Mouse (Mus musculus): Measurements from ENCODE around the gene Pde10a. TPM values are rescaled to one million over a fixed set of nuclear protein-coding genes. Genes with fewer than 3 reads are reported as not detected.
A peak's percentile ranks its signal among the peaks of the same experiment; 100 is the strongest.

The Pde10a gene
- polyA plus RNA-seq, 1 experiment from 2014 or later, result 21.5 TPM

DNA sequence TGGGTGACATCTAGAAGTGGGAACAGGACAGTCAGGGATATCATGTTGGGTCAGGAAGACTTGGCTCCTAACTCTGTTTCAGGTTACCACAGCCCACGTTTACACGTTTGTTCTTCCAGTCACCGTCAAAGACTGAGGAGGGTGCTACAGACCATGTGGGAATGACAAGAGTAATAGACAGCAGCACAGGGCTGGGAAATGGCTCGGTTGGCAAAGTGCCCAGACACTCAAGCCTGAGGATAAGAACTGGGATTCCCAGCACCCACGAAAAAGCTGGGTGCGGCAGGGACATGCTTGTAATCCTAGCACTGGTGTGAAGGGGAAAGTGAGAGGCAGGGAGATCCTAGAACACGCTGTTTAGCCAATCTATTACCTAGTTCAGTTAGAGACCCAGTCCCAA, 322.4 kb downstream of the Pde10a start:
- Histone ChIP-seq H3K9ac (replicated peaks) (no peak overlapping the region), H3K4me2 (replicated peaks) (no peak overlapping the region), H3K4me3 (no peak overlapping the region), H3K9me3 (no peaks in the 10 kb centered on the region), H3K4me1 (peaks cover 18% of the 10 kb centered on the region), H3K27me3 (no peaks in the 10 kb centered on the region), H3K36me3 (no peaks in the 10 kb centered on the region), H3K27ac (replicated peaks) (no peak overlapping the region)
- WGBS, result 47% methylated on average over 7 of the region's 7 CpGs
- 0 out of 2 replicates have a peak, but pooled peaks have one; percentile 55 for ATAC-seq (replicated peaks)

GRCm38 (mm10) chr17:8851846-8852245, 326.7 kb downstream of the Pde10a start:
- Histone ChIP-seq H3K4me1 (peaks cover 10% of the 10 kb centered on the region), H3K9ac (replicated peaks) (no peak overlapping the region), H3K36me3 (no peaks in the 10 kb centered on the region), H3K27me3 (no peaks in the 10 kb centered on the region), H3K4me3 (no peak overlapping the region), H3K4me2 (replicated peaks) (no peak overlapping the region), H3K27ac (replicated peaks) (no peak overlapping the region), H3K9me3 (no peaks in the 10 kb centered on the region)
- no peak for ATAC-seq (replicated peaks)
- WGBS, result 83% methylated on average over 6 of the region's 6 CpGs

GRCm38 (mm10) chr17:8856430-8857371, 331.5 kb downstream of the Pde10a start:
- Histone ChIP-seq H3K4me2 (replicated peaks) (0 out of 2 replicates have a peak overlapping the region, but pooled peaks have one; percentile 19), H3K4me1 (peaks cover 22% of the 10 kb centered on the region), H3K36me3 (no peaks in the 10 kb centered on the region), H3K9me3 (no peaks in the 10 kb centered on the region), H3K9ac (replicated peaks) (no peak overlapping the region), H3K4me3 (no peak overlapping the region), H3K27ac (replicated peaks) (no peak overlapping the region), H3K27me3 (no peaks in the 10 kb centered on the region)
- WGBS, result 32% methylated on average over 22 of the region's 22 CpGs
- no peak for ATAC-seq (replicated peaks)

GRCm38 (mm10) chr17:8858636-8859421, 333.7 kb downstream of the Pde10a start:
- peaks cover 28% of the 10 kb centered on the region for H3K4me1 ChIP-seq
- H3K27me3 ChIP-seq, result no peaks in the 10 kb centered on the region
- H3K9me3 ChIP-seq, result no peaks in the 10 kb centered on the region
- no peak overlapping the region for H3K4me3 ChIP-seq
- H3K9ac ChIP-seq (replicated peaks), result peak overlapping the region; percentile 28
- 64% methylated on average over 23 of the region's 23 CpGs for WGBS
- 0 out of 2 replicates have a peak overlapping the region, but pooled peaks have one; percentile 3 for H3K4me2 ChIP-seq (replicated peaks)
- peak overlapping the region; percentile 29; the same call in 1 of the 2 replicates for H3K27ac ChIP-seq (replicated peaks)
- H3K36me3 ChIP-seq, result no peaks in the 10 kb centered on the region
- no peak for ATAC-seq (replicated peaks)

DNA sequence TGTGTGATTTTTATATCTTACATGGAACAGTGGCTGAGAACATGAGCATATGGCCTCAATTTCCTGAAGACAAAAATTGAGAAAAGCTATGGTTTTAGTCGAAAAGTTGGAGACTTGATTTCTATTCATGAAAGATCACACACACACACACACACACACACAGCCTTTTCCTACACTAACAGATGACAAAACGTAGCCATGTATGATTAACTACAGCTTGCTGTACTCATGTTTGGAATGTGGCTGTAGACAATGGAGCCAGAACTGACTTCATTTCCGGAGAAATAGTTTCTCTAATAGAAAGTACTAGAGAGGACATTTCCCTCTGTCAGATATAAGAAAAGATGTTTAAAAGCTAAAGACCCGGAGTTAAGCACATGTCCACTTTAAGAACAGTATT, 334.3 kb downstream of the Pde10a start:
- no peak overlapping the region for H3K4me2 ChIP-seq (replicated peaks)
- ATAC-seq (replicated peaks), result no peak
- no peak overlapping the region for H3K27ac ChIP-seq (replicated peaks)
- no peak overlapping the region for H3K4me3 ChIP-seq
- H3K27me3 ChIP-seq, result no peaks in the 10 kb centered on the region
- 73% methylated on average over 4 of the region's 4 CpGs for WGBS
- no peaks in the 10 kb centered on the region for H3K9me3 ChIP-seq
- H3K4me1 ChIP-seq, result peaks cover 28% of the 10 kb centered on the region
- H3K36me3 ChIP-seq, result no peaks in the 10 kb centered on the region
- 0 out of 2 replicates have a peak overlapping the region, but pooled peaks have one; percentile 28 for H3K9ac ChIP-seq (replicated peaks)

- WGBS, result 71% methylated on average over 8 of the region's 8 CpGs
- H3K9ac ChIP-seq (replicated peaks), result no peak overlapping the region
- H3K27ac ChIP-seq (replicated peaks), result no peak overlapping the region
- ATAC-seq (replicated peaks), result peak; percentile 81
- H3K27me3 ChIP-seq, result no peaks in the 10 kb centered on the region
- H3K36me3 ChIP-seq, result 0 out of 2 replicates have a peak, but pooled peaks cover 3% of the 10 kb centered on the region
- peaks cover 9% of the 10 kb centered on the region for H3K4me1 ChIP-seq
- no peak overlapping the region for H3K4me2 ChIP-seq (replicated peaks)
- H3K4me3 ChIP-seq, result no peak overlapping the region
- H3K9me3 ChIP-seq, result no peaks in the 10 kb centered on the region
Observed at GRCm38 (mm10) chr17:8864638-8865497, 339.7 kb downstream of the Pde10a start.

DNA sequence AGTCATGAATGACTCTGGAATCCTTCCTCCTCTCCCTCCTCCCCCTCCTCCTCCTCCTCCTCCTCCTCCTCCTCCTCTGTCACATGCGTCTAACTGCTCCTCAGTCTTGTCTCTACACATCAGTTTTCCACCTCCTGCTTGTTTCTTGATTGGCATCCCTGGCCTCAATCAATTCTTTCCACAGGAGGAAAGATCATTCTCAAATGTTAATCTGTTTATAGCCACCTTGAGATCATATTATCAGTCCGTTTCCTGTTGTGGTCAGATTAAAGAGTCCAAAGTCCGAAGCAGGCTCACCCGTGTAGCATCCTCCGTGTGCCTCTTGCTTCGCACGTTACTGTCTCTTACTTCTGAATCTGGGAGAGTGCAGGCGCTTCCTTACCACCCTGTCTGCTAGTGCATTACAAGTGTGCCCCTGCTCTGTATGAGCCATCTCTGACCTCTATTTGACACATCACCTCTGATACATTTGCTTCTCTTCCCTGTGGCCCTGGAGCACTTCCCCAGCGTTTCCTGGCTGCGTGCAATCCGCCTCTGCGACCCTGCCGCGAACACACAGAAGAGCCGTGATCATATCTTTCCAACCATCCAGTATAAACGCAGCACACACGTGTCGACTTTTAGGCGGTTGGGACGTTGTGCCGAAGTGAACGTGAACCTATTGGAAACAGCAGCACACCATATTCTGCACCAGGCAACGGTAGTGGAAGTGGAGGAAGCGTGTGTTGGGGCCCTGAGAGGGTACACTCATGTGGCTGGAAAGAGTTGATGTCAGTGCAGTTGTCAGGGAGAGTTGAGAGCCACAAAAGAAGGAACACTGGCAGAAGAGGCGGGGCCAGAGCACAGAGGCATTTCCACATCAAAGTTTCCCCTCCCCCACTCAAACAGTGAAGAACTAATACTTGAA, 342.4 kb downstream of the Pde10a start:
- WGBS, result 77% methylated on average over 25 of the region's 25 CpGs
- Histone ChIP-seq H3K27ac (replicated peaks) (no peak overlapping the region), H3K27me3 (no peaks in the 10 kb centered on the region), H3K4me1 (peaks cover 13% of the 10 kb centered on the region), H3K36me3 (0 out of 2 replicates have a peak, but pooled peaks cover 3% of the 10 kb centered on the region), H3K9ac (replicated peaks) (no peak overlapping the region), H3K4me3 (no peak overlapping the region), H3K4me2 (replicated peaks) (no peak overlapping the region), H3K9me3 (no peaks in the 10 kb centered on the region)
- no peak for ATAC-seq (replicated peaks)

DNA sequence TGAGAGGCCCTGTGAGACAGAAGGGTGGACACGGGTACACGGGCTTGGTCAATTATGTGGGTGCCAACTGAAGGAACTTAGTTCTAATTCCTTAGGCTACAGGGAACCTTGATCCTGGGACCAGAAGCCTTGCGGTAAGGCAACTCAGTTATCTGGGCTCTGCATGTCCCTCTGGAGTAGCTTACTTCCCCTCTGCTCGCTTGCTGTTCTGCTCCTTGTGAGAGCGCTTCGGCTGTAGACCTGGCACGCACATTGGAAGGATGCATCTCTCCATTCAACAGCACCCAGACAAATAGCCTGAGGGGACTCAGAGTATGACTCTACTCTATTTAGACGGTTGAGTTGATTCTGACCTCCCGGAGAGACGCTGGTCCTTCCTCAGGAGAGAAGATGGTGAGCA, 344.1 kb downstream of the Pde10a start:
- Histone ChIP-seq H3K4me2 (replicated peaks) (no peak overlapping the region), H3K9ac (replicated peaks) (no peak overlapping the region), H3K4me3 (no peak overlapping the region), H3K36me3 (0 out of 2 replicates have a peak, but pooled peaks cover 3% of the 10 kb centered on the region), H3K4me1 (peaks cover 17% of the 10 kb centered on the region), H3K27me3 (no peaks in the 10 kb centered on the region), H3K9me3 (no peaks in the 10 kb centered on the region), H3K27ac (replicated peaks) (no peak overlapping the region)
- no peak for ATAC-seq (replicated peaks)
- 91% methylated on average over 10 of the region's 10 CpGs for WGBS

GRCm38 (mm10) chr17:8870848-8871247, 345.7 kb downstream of the Pde10a start:
- H3K9me3 ChIP-seq, result no peaks in the 10 kb centered on the region
- H3K36me3 ChIP-seq, result 0 out of 2 replicates have a peak, but pooled peaks cover 3% of the 10 kb centered on the region
- 81% methylated on average over 7 of the region's 7 CpGs for WGBS
- ATAC-seq (replicated peaks), result no peak
- H3K27me3 ChIP-seq, result no peaks in the 10 kb centered on the region
- no peak overlapping the region for H3K4me2 ChIP-seq (replicated peaks)
- H3K4me1 ChIP-seq, result peaks cover 17% of the 10 kb centered on the region
- no peak overlapping the region for H3K4me3 ChIP-seq
- H3K27ac ChIP-seq (replicated peaks), result no peak overlapping the region
- H3K9ac ChIP-seq (replicated peaks), result no peak overlapping the region

DNA sequence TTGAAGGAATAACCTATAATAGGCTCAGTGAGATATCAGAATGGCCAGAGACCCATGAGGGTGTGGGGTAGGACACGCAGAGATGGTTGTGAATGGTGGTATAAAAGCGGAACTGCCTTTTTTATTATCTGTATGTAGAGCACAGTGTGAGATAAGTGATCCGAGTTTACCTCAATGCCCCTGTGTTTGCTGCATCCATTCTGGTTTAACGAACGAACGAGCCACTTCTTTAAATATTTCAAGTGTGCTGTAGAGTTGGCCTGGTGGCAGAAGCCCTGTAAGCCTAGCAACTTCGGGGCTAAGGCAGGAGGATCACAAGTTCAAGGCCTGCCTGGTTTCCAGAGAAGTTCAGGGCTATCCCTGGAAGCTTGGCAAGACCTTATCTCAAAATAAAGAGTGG, 346.2 kb downstream of the Pde10a start:
- no peak overlapping the region for H3K9ac ChIP-seq (replicated peaks)
- no peak overlapping the region for H3K4me2 ChIP-seq (replicated peaks)
- ATAC-seq (replicated peaks), result no peak
- no peak overlapping the region for H3K27ac ChIP-seq (replicated peaks)
- H3K36me3 ChIP-seq, result 0 out of 2 replicates have a peak, but pooled peaks cover 3% of the 10 kb centered on the region
- no peaks in the 10 kb centered on the region for H3K9me3 ChIP-seq
- H3K4me3 ChIP-seq, result no peak overlapping the region
- H3K27me3 ChIP-seq, result no peaks in the 10 kb centered on the region
- WGBS, result 69% methylated on average over 7 of the region's 7 CpGs
- peaks cover 17% of the 10 kb centered on the region for H3K4me1 ChIP-seq
